In the genomic region with DNA sequence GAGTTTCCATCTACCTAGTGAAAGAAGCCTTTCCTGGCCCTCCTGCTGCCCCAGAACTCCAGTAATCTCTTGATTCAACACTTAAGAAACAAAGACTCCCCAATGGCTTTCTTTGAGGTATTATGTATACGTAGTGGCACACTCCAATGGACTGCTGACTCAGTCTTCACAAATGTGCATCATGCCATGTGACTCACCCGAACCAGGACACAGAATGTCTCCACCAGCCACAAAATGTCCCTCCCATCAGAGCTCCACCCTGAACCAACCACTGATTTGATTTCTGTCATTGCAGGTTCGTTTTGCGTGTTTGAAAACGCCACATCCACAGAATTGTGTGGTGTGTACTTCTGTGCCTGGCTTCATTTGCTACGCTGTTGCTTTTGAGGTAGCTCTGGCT, we compare ENCODE assay signal across 22 mouse cellular contexts.
A peak's percentile ranks its signal among the peaks of the same experiment; 100 is the strongest.
DNase-seq lines count a peak whose midpoint lies in the region; ATAC-seq and TF ChIP-seq lines count a peak whose summit lies in the region.
"Had no signal": no experiment of that assay in that cellular context is flagged by ENCODE, and none has a peak within 500 bp of the region (broad histone marks: within the 10 kb centered on the region; RNA-seq: fewer than 3 reads in every experiment).

No protein-coding gene starts in this region.

- no peak for ATAC-seq in midbrain, embryonic 11.5 days (ENCODE audit: low FRiP score)
- ATAC-seq: activated CD4-positive, CD25-positive, alpha-beta regulatory T cell, adult 4 months; CD4-positive, CD25-positive, alpha-beta regulatory T cell, adult 4 months; forebrain, embryonic 13.5 days; forebrain, embryonic 15.5 days; forebrain, postnatal 0 days had no signal

- no peaks in the 10 kb centered on the region for H3K27me3 ChIP-seq in myocyte (ENCODE audit: control insufficient read depth, insufficient read depth, insufficient read length)
- no peaks in the 10 kb centered on the region for H3K27me3 ChIP-seq in midbrain, embryonic 11.5 days (ENCODE audit: control insufficient read depth, insufficient read depth, low read length)
- H3K27me3 ChIP-seq: embryonic facial prominence, embryonic 12.5 days; forebrain, embryonic 13.5 days; forebrain, embryonic 15.5 days had no signal

- H3K4me1 ChIP-seq in midbrain, embryonic 11.5 days (ENCODE audit: control insufficient read depth, insufficient read depth, low read length): no peaks in the 10 kb centered on the region
- H3K4me1 ChIP-seq: embryonic facial prominence, embryonic 10.5 days; embryonic facial prominence, embryonic 12.5 days; forebrain, embryonic 15.5 days had no signal

- H3K9ac ChIP-seq in midbrain, embryonic 11.5 days (ENCODE audit: low read length): no peak overlapping the region
- H3K9ac ChIP-seq: embryonic facial prominence, embryonic 12.5 days; forebrain, embryonic 13.5 days; forebrain, embryonic 15.5 days; forebrain, postnatal 0 days had no signal

- DNase-seq in 3134 (ENCODE audit: extremely low read depth, insufficient read length, low spot score): peak; percentile 73
- DNase-seq in 3T3-L1 (ENCODE audit: low read depth, low spot score): peak; percentile 92
- peak; percentile 59 for DNase-seq in NIH3T3 (ENCODE audit: low read depth)
- DNase-seq in midbrain, embryonic 11.5 days (ENCODE audit: low spot score, missing footprints): no peak
- no peak for DNase-seq in cerebellum, postnatal 25 days
- DNase-seq in yolk sac, embryonic 10.5 days (ENCODE audit: low spot score): no peak
- DNase-seq: adrenal gland, adult 8-10 months; adrenal gland, postnatal 14 days; adrenal gland, postnatal 36 days; cerebellum, adult 11-12 months; cerebellum, adult 2 months; cerebellum, adult 9-11 months; cerebellum, postnatal 14 days; forebrain, postnatal 0 days had no signal

- no peaks in the 10 kb centered on the region for H3K9me3 ChIP-seq in midbrain, embryonic 11.5 days (ENCODE audit: control insufficient read depth, low read length)
- H3K9me3 ChIP-seq: embryonic facial prominence, embryonic 10.5 days; embryonic facial prominence, embryonic 12.5 days; forebrain, embryonic 13.5 days; forebrain, embryonic 15.5 days had no signal

- H3K27ac ChIP-seq in midbrain, embryonic 11.5 days (ENCODE audit: low read depth, low read length): no peak overlapping the region
- H3K27ac ChIP-seq: embryonic facial prominence, embryonic 10.5 days; embryonic facial prominence, embryonic 12.5 days; forebrain, embryonic 13.5 days; forebrain, embryonic 15.5 days had no signal

- H3K79me2 ChIP-seq in myocyte (ENCODE audit: control insufficient read depth, insufficient read depth): no peaks in the 10 kb centered on the region

- no peak overlapping the region for H3ac ChIP-seq in myocyte (ENCODE audit: control insufficient read depth, insufficient read length)

- no peaks in the 10 kb centered on the region for H3K36me3 ChIP-seq in myocyte (ENCODE audit: control insufficient read depth, insufficient read depth)
- no peaks in the 10 kb centered on the region for H3K36me3 ChIP-seq in midbrain, embryonic 11.5 days (ENCODE audit: control insufficient read depth, insufficient read depth, low read length)
- H3K36me3 ChIP-seq: embryonic facial prominence, embryonic 10.5 days; embryonic facial prominence, embryonic 12.5 days; forebrain, embryonic 15.5 days; G1E had no signal

- no peak for TF ChIP-seq POLR2A in myocyte (IDR thresholded peaks at IDR 0.05; ENCODE audit: insufficient read length, low read depth)

- 84% methylated on average over 6 of the region's 6 CpGs for WGBS in midbrain, embryonic 11.5 days

- no peak overlapping the region for H3K4me3 ChIP-seq in myocyte
- H3K4me3 ChIP-seq in midbrain, embryonic 11.5 days (ENCODE audit: low read depth, low read length): no peak overlapping the region
- H3K4me3 ChIP-seq: embryonic facial prominence, embryonic 10.5 days; embryonic facial prominence, embryonic 12.5 days; forebrain, embryonic 13.5 days; forebrain, embryonic 15.5 days had no signal

- peak overlapping the region; percentile 53 for H3K4me2 ChIP-seq in myocyte (ENCODE audit: low read depth)
- no peak overlapping the region for H3K4me2 ChIP-seq in midbrain, embryonic 11.5 days
- H3K4me2 ChIP-seq: embryonic facial prominence, embryonic 12.5 days; forebrain, embryonic 13.5 days; forebrain, embryonic 15.5 days had no signal

TF ChIP-seq in myocyte, 11 proteins besides CTCF, POLR2A, EP300 and RAD21:
- TF ChIP-seq CEBPB (IDR thresholded peaks at IDR 0.05; ENCODE audit: insufficient read depth, poor library complexity, severe bottlenecking) (0 out of 2 replicates have a peak, but pooled peaks have one; percentile 7), POLR2AphosphoS2 (IDR thresholded peaks at IDR 0.05; ENCODE audit: insufficient read length, low read depth) (no peak), USF1 (IDR thresholded peaks at IDR 0.05; ENCODE audit: low read depth) (peak; percentile 77)

Comparison
In these comparisons a context has a peak if more than half of its experiments do, and no peak if none do; other contexts are left out.
1. DNase-seq: peak in 3134 (single experiment), 3T3-L1 (single experiment) and NIH3T3 (single experiment); none in midbrain, embryonic 11.5 days (single experiment), cerebellum, postnatal 25 days (0 of 2) and yolk sac, embryonic 10.5 days (single experiment).